Mouse (Mus musculus): ENCODE measurements around the gene Rpl26.
A peak's percentile ranks its signal among the peaks of the same experiment; 100 is the strongest.

The Rpl26 gene

DNA sequence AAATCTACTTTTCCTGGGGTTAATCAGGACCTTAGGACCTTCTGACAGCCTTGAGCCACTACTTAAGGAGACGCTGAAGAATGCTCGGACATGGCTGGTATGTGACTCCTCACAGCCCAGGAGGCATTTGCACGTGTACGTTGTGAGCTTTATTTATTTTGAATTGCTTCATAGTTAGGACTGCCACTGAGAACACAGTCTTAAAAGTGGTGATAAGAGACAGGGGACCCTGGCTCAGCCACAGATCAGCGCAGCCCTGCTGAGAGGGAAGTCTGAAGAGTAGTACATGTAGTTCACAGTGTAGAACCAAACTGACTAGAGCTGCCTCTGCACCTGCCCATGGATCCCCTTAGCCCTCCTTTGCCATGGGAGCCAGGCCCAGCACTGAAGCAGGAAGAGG lies 9.6 kb upstream of the Rpl26 start:
- no peak for DNase-seq

- DNase-seq: no peak
Measured at GRCm38 (mm10) chr11:68892233-68892832, 9.1 kb upstream of the Rpl26 start.

DNA sequence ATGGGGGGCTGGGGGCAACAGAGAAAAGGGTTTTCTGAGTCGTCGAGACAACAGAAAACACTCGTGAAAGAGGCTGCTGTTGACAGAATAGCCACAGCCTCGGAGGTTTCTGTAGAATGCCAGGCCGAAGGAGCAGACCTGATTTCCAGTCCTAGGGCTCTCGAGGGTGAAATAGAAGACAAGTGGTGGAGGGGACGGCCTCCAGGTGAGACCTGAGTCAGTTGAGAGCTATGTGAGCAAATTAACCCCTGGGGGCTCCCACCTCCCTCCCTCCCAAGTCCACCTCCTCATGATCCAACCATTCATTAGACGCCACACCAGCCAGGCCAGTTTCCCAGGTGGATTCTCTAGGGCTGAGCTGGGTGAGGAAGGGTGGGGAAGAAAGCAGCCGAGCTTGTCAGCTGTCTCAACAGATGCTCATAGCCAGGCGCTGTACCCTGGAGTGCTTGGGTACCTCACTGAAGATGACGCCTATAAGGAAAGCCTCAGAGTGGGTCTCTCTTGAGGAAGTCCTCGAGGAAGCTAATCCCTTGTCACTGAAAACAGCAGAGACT lies 7.4 kb upstream of the Rpl26 start:
- no peak for DNase-seq

DNA sequence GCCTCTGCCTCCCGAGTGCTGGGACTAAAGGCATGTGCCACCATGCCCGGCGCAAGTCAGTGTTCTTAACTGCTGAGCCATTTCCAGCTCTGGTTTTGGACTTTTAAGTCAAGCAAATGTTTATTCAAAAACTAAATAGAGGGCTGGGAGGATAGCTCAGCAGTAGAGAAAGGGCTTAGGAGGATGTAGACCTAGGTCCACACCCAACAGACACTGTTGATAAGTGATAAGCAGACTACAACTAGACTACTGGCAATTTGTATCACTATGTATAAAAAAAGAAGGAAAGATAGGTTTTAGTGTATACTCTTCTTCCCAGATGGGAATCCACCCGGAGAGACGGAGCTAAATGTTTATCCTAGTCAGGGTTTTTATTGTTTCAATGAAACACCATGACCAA lies 5.1 kb upstream of the Rpl26 start:
- DNase-seq: no peak

GRCm38 (mm10) chr11:68897120-68897519 lies 4.3 kb upstream of the Rpl26 start:
- DNase-seq: no peak

DNA sequence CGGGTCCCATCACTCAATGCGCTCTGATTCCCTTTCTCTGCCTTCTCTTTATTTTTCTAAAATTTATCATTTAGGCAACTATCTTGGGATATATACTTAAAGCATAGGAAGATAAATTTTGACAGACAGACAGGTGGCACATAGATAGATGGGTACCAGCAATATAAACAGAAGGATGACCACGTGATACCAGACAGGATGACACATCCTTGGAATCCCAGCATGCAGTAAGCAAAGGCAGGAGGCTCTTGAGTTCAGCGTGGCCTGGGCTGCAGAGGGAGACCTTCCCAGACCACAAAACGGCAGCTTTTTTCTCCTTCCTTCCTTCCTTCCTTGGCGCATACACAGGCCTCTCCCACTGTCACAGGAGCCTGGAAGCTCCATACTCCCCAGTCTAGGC lies 3.5 kb upstream of the Rpl26 start:
- DNase-seq: no peak

GRCm38 (mm10) chr11:68898790-68899189 lies 2.6 kb upstream of the Rpl26 start:
- DNase-seq: no peak

GRCm38 (mm10) chr11:68899815-68900214 lies 1.6 kb upstream of the Rpl26 start:
- DNase-seq: no peak

DNA sequence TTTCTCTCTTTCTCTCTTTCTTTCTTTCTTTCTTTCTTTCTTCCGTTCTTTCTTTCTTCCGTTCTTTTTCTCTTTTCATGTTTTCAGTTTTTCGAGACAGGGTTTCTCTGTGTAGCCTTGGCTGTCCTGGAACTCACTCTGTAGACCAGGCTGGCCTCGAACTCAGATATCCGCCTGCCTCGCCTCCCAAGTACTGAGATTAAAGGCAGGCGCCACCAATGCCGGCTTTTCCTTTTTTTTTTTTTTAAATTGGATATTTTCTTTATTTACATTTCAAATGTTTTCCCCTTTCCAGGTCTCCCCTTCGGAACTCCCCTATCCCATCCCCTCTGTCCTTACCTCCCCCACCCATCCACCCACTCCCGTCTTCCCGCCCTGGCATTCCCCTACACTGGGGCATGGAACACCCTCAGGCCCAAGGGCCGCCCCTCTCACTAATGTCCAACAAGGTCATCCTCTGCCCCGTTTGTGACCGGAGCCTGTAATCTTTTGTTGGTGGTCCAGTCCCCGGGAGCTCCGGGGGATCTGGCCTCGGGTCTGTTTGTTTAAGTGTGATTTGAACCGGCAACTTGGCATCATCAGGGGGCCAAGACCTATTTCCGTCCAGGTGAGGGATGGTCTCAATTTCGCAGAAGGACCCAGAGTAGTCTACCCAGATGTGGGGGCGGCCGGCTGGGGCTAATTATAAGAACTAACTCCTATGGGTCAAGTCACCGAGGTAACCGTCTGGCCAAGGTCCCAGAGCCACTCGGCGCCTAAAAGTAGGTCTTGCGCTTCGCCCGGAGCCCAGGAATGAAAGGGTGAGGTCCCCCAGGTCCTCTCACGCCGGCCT lies 648 bp upstream of the Rpl26 start:
- DNase-seq: no peak

GRCm38 (mm10) chr11:68902047-68902364 lies 623 bp downstream of the Rpl26 start:
- DNase-seq: no peak

- DNase-seq: no peak
Measured at GRCm38 (mm10) chr11:68902367-68902766, 984 bp downstream of the Rpl26 start.

- no peak for DNase-seq
Measured at GRCm38 (mm10) chr11:68902823-68903222, 1.4 kb downstream of the Rpl26 start.

- no peak for DNase-seq
Measured at GRCm38 (mm10) chr11:68903775-68904174, 2.4 kb downstream of the Rpl26 start.

GRCm38 (mm10) chr11:68904375-68905137 lies 3.2 kb downstream of the Rpl26 start:
- peak; percentile 77 for DNase-seq

GRCm38 (mm10) chr11:68905138-68905531 lies 3.8 kb downstream of the Rpl26 start:
- no peak for DNase-seq

- no peak for DNase-seq
Measured at GRCm38 (mm10) chr11:68905665-68906460, 4.5 kb downstream of the Rpl26 start.

- DNase-seq: no peak
Measured at GRCm38 (mm10) chr11:68906461-68906790, 5.0 kb downstream of the Rpl26 start.

DNA sequence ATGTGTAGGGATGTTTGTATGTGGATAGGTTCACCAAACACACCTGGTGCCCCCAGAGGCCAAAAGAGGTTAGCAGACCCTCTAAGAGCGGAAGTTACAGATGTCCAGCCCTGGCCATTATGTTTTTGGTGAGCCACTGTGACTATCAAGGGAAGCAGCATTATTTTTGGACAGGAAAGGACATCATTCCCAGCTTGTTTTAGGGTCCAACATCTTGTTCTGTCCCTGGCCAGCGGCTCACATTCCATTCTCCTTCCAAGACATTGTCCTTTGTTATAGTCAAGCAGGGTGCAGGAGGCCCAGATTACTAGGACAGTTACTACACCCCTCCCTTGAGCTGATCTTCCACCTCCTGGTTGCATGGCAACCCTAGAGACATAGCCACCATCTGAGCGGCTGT lies 5.9 kb downstream of the Rpl26 start:
- DNase-seq: no peak

- DNase-seq: no peak
Measured at GRCm38 (mm10) chr11:68908846-68909503, 7.6 kb downstream of the Rpl26 start.

DNA sequence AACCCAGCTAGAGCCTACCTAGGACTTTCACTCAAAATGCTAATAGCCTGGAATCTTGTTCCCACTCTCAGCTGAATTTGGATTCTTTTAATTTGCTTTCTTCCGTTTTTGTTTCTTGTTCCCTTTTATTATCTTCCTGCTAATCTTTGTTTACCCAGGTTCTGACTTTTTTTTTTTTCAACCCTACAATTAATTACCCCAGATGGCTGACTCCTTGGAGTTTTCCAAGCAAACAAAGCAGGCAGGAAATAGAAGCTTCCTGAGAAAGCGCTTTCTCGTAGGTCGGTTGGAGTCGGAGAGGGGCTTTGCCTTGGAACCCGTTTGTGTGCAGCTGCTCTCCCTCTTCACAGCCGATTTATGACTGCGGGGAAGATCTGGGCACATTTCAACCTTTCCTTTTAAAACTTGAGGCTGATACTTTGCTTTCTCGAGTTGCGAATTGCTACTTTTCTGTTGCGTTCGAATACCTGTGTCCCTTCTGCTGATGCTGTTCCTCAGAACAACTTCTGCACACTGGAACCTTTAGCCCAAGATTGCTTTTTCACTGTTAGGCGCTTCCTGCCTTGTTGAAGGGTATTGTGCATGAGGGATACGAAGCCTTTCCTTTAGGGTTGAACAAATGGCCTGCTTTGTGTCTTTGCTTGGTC lies 10.3 kb downstream of the Rpl26 start:
- DNase-seq: no peak

- no peak for DNase-seq
Measured at GRCm38 (mm10) chr11:68914566-68914965, 13.2 kb downstream of the Rpl26 start.

DNA sequence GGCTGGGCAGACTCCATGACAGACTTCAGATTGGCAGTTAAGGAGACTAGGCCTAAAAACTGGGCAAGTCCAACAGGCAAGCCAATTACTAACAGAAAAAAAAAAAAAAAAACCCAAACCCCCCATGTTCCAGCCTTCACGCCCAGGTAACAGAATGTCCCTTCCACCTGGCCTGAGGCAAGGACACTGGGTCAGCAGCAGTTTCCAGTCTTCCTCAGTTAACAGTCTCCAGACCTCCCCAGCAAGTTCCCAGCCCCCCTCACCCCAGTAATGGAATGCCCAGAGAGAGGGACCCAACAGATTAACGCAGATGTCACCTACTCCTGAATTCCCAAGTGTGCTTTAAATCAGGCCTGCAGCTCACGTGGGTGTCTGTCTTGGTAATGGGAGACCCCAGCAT lies 21.8 kb downstream of the Rpl26 start:
- DNase-seq: no peak

Data from right cerebral cortex, postnatal 14 days (tissue).